Mouse (Mus musculus) gastrocnemius, postnatal 10 days (tissue): ENCODE data around the gene Psg29. TPM values are rescaled to one million over a fixed set of nuclear protein-coding genes. Genes with fewer than 3 reads are reported as not detected.

Experiments used
- DNase-seq: peaks from one replicate; pipeline ENCODE4 v3.0.0; 2021; ENCODE audit warnings: mixed read lengths
- long read RNA-seq, 2 experiments: library from polyadenylated mRNA; stranded (forward); transcript quantifications; one replicate each; pipeline ENCODE4 v2.0.0; 2021
- total RNA-seq, 2 experiments: library from RNA; stranded (reverse); gene quantifications; 2 replicates each; pipeline ENCODE4 v1.2.3; 2021

Psg29 gene
- total RNA-seq = not detected
- long read RNA-seq, experiment 1 = 0 reads
- long read RNA-seq, experiment 2 = 0 reads

- no peak for DNase-seq
These were observed at the start of gene Psg29 for GRCm38 (mm10) chr7:17203177-17203576. TSS of gene Psg29 (plus strand) at chr7:17203477.

- DNase-seq = no peak
These were observed 47.6 kb upstream of the Psg29 start for GRCm38 (mm10) chr7:17155634-17156033.

GRCm38 (mm10) chr7:17156885-17157677, 46.2 kb upstream of the Psg29 start:
- DNase-seq = no peak

- DNase-seq = no peak
These were observed 44.3 kb upstream of the Psg29 start for GRCm38 (mm10) chr7:17159011-17159410.

GRCm38 (mm10) chr7:17171827-17172226, 31.4 kb upstream of the Psg29 start:
- no peak for DNase-seq

- DNase-seq = no peak
These were observed 2.4 kb downstream of the Psg29 start for GRCm38 (mm10) chr7:17205530-17206184.

Other genes starting within 250 kb of the Psg29 start
- under 1 TPM; 0.16 to 0.21 TPM for gene Pnmal1, start 243.8 kb upstream of the Psg29 start, total RNA-seq
- gene Gm42372, start 220.4 kb upstream of the Psg29 start, total RNA-seq = under 1 TPM in 1 of 2 experiments, not detected in 1; 0.16 TPM
- gene Ccdc8, start 210.8 kb upstream of the Psg29 start, total RNA-seq = 10 to 100 TPM; 10.7 to 13.3 TPM
- gene Ppp5c, start 175.6 kb upstream of the Psg29 start, total RNA-seq = 10 to 100 TPM; 54.1 to 69.8 TPM
- gene Hif3a, start 141.1 kb upstream of the Psg29 start, total RNA-seq = 1 to 10 TPM; 1.9 to 3.1 TPM
- under 1 TPM; 0.05 to 0.14 TPM for gene Psg16, start 129.4 kb upstream of the Psg29 start, total RNA-seq
- not detected for gene Ceacam3, start 53.2 kb upstream of the Psg29 start, total RNA-seq